Mouse (Mus musculus): ENCODE data around the gene Mmp25. TPM values are rescaled to one million over a fixed set of nuclear protein-coding genes. Genes with fewer than 3 reads are reported as not detected.

Mmp25 gene
- total RNA-seq (2014; rRNA removed), result under 0.01 TPM in 1 of 2 replicates, not detected in the other
- polyA plus RNA-seq (2012; rRNA removed), result 0.06 and 0.10 TPM in 2 replicates

GRCm38 (mm10) chr17:23644613-23645495, at the start of gene Mmp25:
Mmp25 (minus strand) TSS chr17:23645277.
- H3K4me3 ChIP-seq (ENCODE audit: insufficient read depth, low read depth, low read length), result peak within 1 kb of the TSS; percentile 50; the same call in 1 of the 2 replicates
- TF ChIP-seq CTCF (IDR thresholded peaks at IDR 0.05; ENCODE audit: low read depth, low read length), result no peak
- TF ChIP-seq POLR2A (IDR thresholded peaks at IDR 0.05; ENCODE audit: extremely low read depth, insufficient read depth, low read length), result no peak
- DNase-seq (ENCODE audit: extremely low read depth, low read depth, low spot score), result no peak

DNA sequence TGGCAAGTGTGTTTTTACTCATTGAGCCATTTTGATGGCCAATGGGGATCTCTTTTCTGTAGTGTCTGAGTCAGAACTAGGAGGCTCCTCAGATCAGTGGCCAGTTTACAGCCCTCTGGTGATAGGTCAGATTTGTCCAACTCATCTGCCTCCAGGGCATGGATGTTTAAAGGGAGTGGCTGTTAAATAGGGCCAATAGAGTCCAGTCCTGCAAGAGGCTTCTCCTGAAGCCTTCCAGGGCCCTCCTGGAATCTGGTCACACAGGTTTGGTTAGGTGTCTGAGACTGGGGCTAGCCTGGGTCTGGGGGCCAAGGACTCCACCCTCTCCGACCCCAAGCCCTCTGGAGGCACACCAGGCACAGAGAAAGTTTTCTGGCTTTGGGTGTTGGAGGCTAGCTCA, 49.4 kb upstream of the Mmp25 start:
- no peaks in the 10 kb centered on the region for H3K79me2 ChIP-seq (ENCODE audit: control insufficient read depth, insufficient read depth, low read length)
- H3K36me3 ChIP-seq (ENCODE audit: control insufficient read depth, insufficient read depth, low read length), result no peaks in the 10 kb centered on the region
- no peak overlapping the region for H3K4me3 ChIP-seq (ENCODE audit: insufficient read depth, low read depth, low read length)
- 0 out of 2 replicates have a peak, but pooled peaks cover 2% of the 10 kb centered on the region for H3K27me3 ChIP-seq (ENCODE audit: control insufficient read depth, insufficient read depth, low read length)
- H3K4me1 ChIP-seq (ENCODE audit: control insufficient read depth, insufficient read depth, low read length), result no peaks in the 10 kb centered on the region
- 73% methylated on average over 1 of the region's 1 CpGs for WGBS
- DNase-seq (ENCODE audit: extremely low read depth, low read depth, low spot score), result no peak
- no peak for TF ChIP-seq CTCF (IDR thresholded peaks at IDR 0.05; ENCODE audit: low read depth, low read length)
- TF ChIP-seq POLR2A (IDR thresholded peaks at IDR 0.05; ENCODE audit: extremely low read depth, insufficient read depth, low read length), result no peak
- no peak overlapping the region for H3K9ac ChIP-seq (ENCODE audit: low read depth, low read length)
- H3K27ac ChIP-seq (replicated peaks; ENCODE audit: insufficient read depth, low read depth, low read length), result no peak overlapping the region

More at GRCm38 (mm10) chr17:23644613-23645495, at the start of gene Mmp25:
- peaks cover 2% of the 10 kb centered on the region; the same call in 1 of the 2 replicates for H3K4me1 ChIP-seq (ENCODE audit: control insufficient read depth, insufficient read depth, low read length)
- peak within 1 kb of the TSS; percentile 28; the same call in 1 of the 2 replicates for H3K9ac ChIP-seq (ENCODE audit: low read depth, low read length)
- no peaks in the 10 kb centered on the region for H3K79me2 ChIP-seq (ENCODE audit: control insufficient read depth, insufficient read depth, low read length)
- 2% methylated on average over 58 of the region's 58 CpGs for WGBS
- H3K27me3 ChIP-seq (ENCODE audit: control insufficient read depth, insufficient read depth, low read length), result peaks cover 13% of the 10 kb centered on the region
- H3K27ac ChIP-seq (replicated peaks; ENCODE audit: insufficient read depth, low read depth, low read length), result no peak within 1 kb of the TSS
- no peaks in the 10 kb centered on the region for H3K36me3 ChIP-seq (ENCODE audit: control insufficient read depth, insufficient read depth, low read length)

- Histone ChIP-seq H3K27me3 (ENCODE audit: control insufficient read depth, insufficient read depth, low read length) (peaks cover 15% of the 10 kb centered on the region), H3K9ac (ENCODE audit: low read depth, low read length) (no peak within 1 kb of the TSS), H3K36me3 (ENCODE audit: control insufficient read depth, insufficient read depth, low read length) (no peaks in the 10 kb centered on the region), H3K4me3 (ENCODE audit: insufficient read depth, low read depth, low read length) (no peak within 1 kb of the TSS), H3K4me1 (ENCODE audit: control insufficient read depth, insufficient read depth, low read length) (no peaks in the 10 kb centered on the region), H3K79me2 (ENCODE audit: control insufficient read depth, insufficient read depth, low read length) (no peaks in the 10 kb centered on the region), H3K27ac (replicated peaks; ENCODE audit: insufficient read depth, low read depth, low read length) (no peak within 1 kb of the TSS)
- TF ChIP-seq POLR2A (IDR thresholded peaks at IDR 0.05; ENCODE audit: extremely low read depth, insufficient read depth, low read length) (no peak), CTCF (IDR thresholded peaks at IDR 0.05; ENCODE audit: low read depth, low read length) (no peak)
- no peak for DNase-seq (ENCODE audit: extremely low read depth, low read depth, low spot score)
- 56% methylated on average over 15 of the region's 15 CpGs for WGBS
Measured at GRCm38 (mm10) chr17:23683856-23684672, 39.0 kb upstream of the Mmp25 start, which contains the start of gene Cldn9. Cldn9 (minus strand) TSS chr17:23684026.

DNA sequence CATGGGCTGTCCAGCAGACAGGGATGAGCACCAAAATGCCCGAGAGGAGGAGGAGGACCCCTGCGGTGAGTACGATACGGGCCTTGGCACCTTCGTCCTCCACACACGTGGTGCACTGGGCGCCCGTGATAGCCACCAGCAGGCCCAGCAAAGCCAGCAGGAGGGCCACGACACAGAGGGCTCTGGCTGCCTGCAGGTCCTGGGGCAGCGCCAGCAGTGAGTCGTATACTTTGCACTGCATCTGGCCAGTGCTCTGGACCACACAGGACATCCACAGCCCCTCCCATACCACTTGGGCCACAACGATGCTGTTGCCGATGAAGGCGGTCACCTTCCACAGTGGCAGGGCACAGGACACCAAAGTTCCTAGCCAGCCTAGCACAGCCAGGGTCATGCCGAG, 38.1 kb upstream of the Mmp25 start:
- 32% methylated on average over 15 of the region's 15 CpGs for WGBS
- H3K4me3 ChIP-seq (ENCODE audit: insufficient read depth, low read depth, low read length), result no peak overlapping the region
- no peak for DNase-seq (ENCODE audit: extremely low read depth, low read depth, low spot score)
- no peak overlapping the region for H3K27ac ChIP-seq (replicated peaks; ENCODE audit: insufficient read depth, low read depth, low read length)
- H3K79me2 ChIP-seq (ENCODE audit: control insufficient read depth, insufficient read depth, low read length), result no peaks in the 10 kb centered on the region
- peaks cover 15% of the 10 kb centered on the region for H3K27me3 ChIP-seq (ENCODE audit: control insufficient read depth, insufficient read depth, low read length)
- H3K36me3 ChIP-seq (ENCODE audit: control insufficient read depth, insufficient read depth, low read length), result no peaks in the 10 kb centered on the region
- no peak for TF ChIP-seq CTCF (IDR thresholded peaks at IDR 0.05; ENCODE audit: low read depth, low read length)
- TF ChIP-seq POLR2A (IDR thresholded peaks at IDR 0.05; ENCODE audit: extremely low read depth, insufficient read depth, low read length), result no peak
- no peaks in the 10 kb centered on the region for H3K4me1 ChIP-seq (ENCODE audit: control insufficient read depth, insufficient read depth, low read length)
- no peak overlapping the region for H3K9ac ChIP-seq (ENCODE audit: low read depth, low read length)

DNA sequence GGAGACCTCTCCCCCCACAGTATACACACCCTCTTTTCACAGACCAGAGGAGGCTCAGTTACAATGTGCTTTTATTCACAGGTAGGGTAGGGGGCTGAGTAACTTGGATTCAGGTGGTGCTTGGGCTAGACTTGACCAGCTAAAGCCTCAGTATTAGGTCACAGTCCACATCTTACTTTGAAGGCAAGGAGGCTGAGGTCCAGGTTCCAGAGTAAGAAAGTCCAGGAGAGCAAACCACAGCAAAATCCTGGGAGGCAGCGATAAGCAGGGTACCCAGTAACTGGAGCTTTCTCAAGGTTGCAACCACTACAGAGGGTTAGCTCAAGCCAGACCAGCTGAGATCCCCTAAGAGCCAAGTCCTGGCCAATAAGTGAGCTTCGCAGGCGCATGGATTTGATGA, 37.5 kb upstream of the Mmp25 start:
- Histone ChIP-seq H3K4me1 (ENCODE audit: control insufficient read depth, insufficient read depth, low read length) (no peaks in the 10 kb centered on the region), H3K4me3 (ENCODE audit: insufficient read depth, low read depth, low read length) (no peak overlapping the region), H3K79me2 (ENCODE audit: control insufficient read depth, insufficient read depth, low read length) (no peaks in the 10 kb centered on the region), H3K9ac (ENCODE audit: low read depth, low read length) (no peak overlapping the region), H3K27me3 (ENCODE audit: control insufficient read depth, insufficient read depth, low read length) (peaks cover 15% of the 10 kb centered on the region), H3K36me3 (ENCODE audit: control insufficient read depth, insufficient read depth, low read length) (no peaks in the 10 kb centered on the region), H3K27ac (replicated peaks; ENCODE audit: insufficient read depth, low read depth, low read length) (no peak overlapping the region)
- DNase-seq (ENCODE audit: extremely low read depth, low read depth, low spot score), result no peak
- WGBS, result 69% methylated on average over 3 of the region's 3 CpGs
- no peak for TF ChIP-seq POLR2A (IDR thresholded peaks at IDR 0.05; ENCODE audit: extremely low read depth, insufficient read depth, low read length)
- no peak for TF ChIP-seq CTCF (IDR thresholded peaks at IDR 0.05; ENCODE audit: low read depth, low read length)
